Mouse (Mus musculus): ENCODE data around the gene Mcu.

- TF ChIP-seq POLR2A (IDR thresholded peaks at IDR 0.05; ENCODE audit: low read depth, low read length) (no peak), CTCF (IDR thresholded peaks at IDR 0.05; ENCODE audit: borderline replicate concordance, insufficient read depth, low read length) (no peak)
Observed at GRCm38 (mm10) chr10:59444106-59444505, 172.4 kb downstream of the Mcu start.
